Mouse (Mus musculus) liver, embryonic 14.5 days (tissue): Measurements from ENCODE around the gene Zfp286.
A peak's percentile ranks its signal among the peaks of the same experiment; 100 is the strongest.

Experiments used
- CTCF ChIP-seq: IDR thresholded peaks from 2 replicates; pipeline ENCODE4 v1.5.1; 2016; ENCODE audit warnings: antibody characterized with exemption, low read depth, control low read depth
- EP300 ChIP-seq: IDR thresholded peaks from 2 replicates; pipeline ENCODE4 v1.6.1; 2016; ENCODE audit warnings: antibody characterized with exemption, low read depth

DNA sequence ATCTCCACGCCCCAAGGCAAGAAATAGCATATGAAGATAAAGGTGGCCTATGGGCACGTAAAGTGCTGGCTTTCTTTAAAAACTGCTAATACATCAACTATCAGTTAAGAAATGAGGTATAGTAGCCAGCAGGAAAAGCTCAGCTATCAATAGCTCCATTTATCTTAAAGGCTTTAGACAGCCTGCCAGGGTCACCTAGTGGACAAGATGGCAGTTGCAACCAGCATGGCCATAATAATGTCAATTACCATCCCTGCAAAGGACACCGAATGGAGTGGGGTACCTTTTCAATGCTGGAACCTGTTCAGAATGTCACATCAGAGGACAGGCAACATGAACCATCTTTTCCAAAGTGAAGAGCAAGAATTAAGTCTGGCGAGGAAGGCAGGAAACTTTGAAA lies 19.9 kb upstream of the Zfp286 start:
- TF ChIP-seq EP300 (no peak), CTCF (peak; percentile 57)
